Mouse (Mus musculus) heart, embryonic 12.5 days (tissue): ENCODE measurements around the gene Kcnk2. TPM values are rescaled to one million over a fixed set of nuclear protein-coding genes. Genes with fewer than 3 reads are reported as not detected.
"Not testable (repeated sequence)": the region's sequence is repeated elsewhere in the genome, so short reads cannot be mapped to it uniquely, and the experiment has no call there.

Experiments
- ATAC-seq: fragments of 200-750 bp; cut with Nextera tagmentation; 2 replicates; pipeline ENCODE4 v1.8.0; 2017; ENCODE audit warnings: moderate TSS enrichment, moderate library complexity; ENCODE audit not compliant: insufficient number of reproducible peaks, low FRiP score
- H3K27ac ChIP-seq: fragments of 300-500 bp; sonication (generic); 2 replicates; pipeline ENCODE4 v1.5.1; 2016; ENCODE audit warnings: mild to moderate bottlenecking, moderate library complexity; ENCODE audit not compliant: poor library complexity, severe bottlenecking
- H3K27me3 ChIP-seq: fragments of 300-500 bp; sonication (generic); replicated peaks from 2 replicates; pipeline ENCODE4 v1.6.1; 2016; ENCODE audit warnings: mild to moderate bottlenecking, moderate library complexity
- H3K36me3 ChIP-seq: fragments of 300-500 bp; sonication (generic); 2 replicates; pipeline ENCODE4 v1.6.1; 2016; ENCODE audit warnings: mild to moderate bottlenecking, moderate library complexity
- H3K4me1 ChIP-seq: fragments of 300-500 bp; sonication (generic); replicated peaks from 2 replicates; pipeline ENCODE4 v1.6.1; 2016; ENCODE audit warnings: mild to moderate bottlenecking
- H3K4me2 ChIP-seq: fragments of 300-500 bp; sonication (generic); 2 replicates; pipeline ENCODE4 v1.6.1; 2016; ENCODE audit warnings: mild to moderate bottlenecking, moderate library complexity
- H3K4me3 ChIP-seq: fragments of 300-500 bp; sonication (generic); 2 replicates; pipeline ENCODE4 v1.5.1; 2016; ENCODE audit warnings: mild to moderate bottlenecking
- H3K9ac ChIP-seq: fragments of 300-500 bp; sonication (generic); 2 replicates; pipeline ENCODE4 v1.6.1; 2016; ENCODE audit warnings: mild to moderate bottlenecking, moderate library complexity
- H3K9me3 ChIP-seq: fragments of 300-500 bp; sonication (generic); replicated peaks from 2 replicates; pipeline ENCODE4 v1.6.1; 2016; ENCODE audit warnings: mild to moderate bottlenecking, moderate library complexity
- WGBS: fragments of 180-500 bp; shearing (Covaris S2); methylation state at CpG from one replicate; pipeline ENCODE4 v1.1.7; 2016; 5-methylcytosine and 5-hydroxymethylcytosine counted together
- polyA plus RNA-seq: library from polyadenylated mRNA; unstranded; fragments of >200 nt; fragmentation: Nextera tagmentation; extraction: Ambion mirVana; gene quantifications from 2 replicates; pipeline ENCODE4 v1.2.1, GENCODE M21; 2016

Kcnk2 gene
- polyA plus RNA-seq, 1 experiment from 2014 or later, result 0.45 TPM

- Histone ChIP-seq H3K4me1 (no peaks in the 10 kb centered on the region), H3K4me3 (no peak overlapping the region), H3K27ac (no peak overlapping the region), H3K27me3 (no peaks in the 10 kb centered on the region), H3K4me2 (no peak overlapping the region), H3K36me3 (no peaks in the 10 kb centered on the region), H3K9ac (no peak overlapping the region), H3K9me3 (no peaks in the 10 kb centered on the region)
- WGBS, result 38% methylated on average over 3 of the region's 3 CpGs
- ATAC-seq, result no peak
These were observed 111.2 kb downstream of the Kcnk2 start for GRCm38 (mm10) chr1:189290885-189291284.

- 88% methylated on average over 8 of the region's 8 CpGs for WGBS
- H3K36me3 ChIP-seq, result no peaks in the 10 kb centered on the region
- no peaks in the 10 kb centered on the region for H3K4me1 ChIP-seq
- no peak for ATAC-seq
- H3K27me3 ChIP-seq, result no peaks in the 10 kb centered on the region
- H3K9ac ChIP-seq, result no peak overlapping the region
- H3K9me3 ChIP-seq, result 0 out of 2 replicates have a peak, but pooled peaks cover 3% of the 10 kb centered on the region
- H3K4me2 ChIP-seq, result no peak overlapping the region
- H3K4me3 ChIP-seq, result no peak overlapping the region
- no peak overlapping the region for H3K27ac ChIP-seq
These were observed 113.1 kb downstream of the Kcnk2 start for GRCm38 (mm10) chr1:189288948-189289347.

GRCm38 (mm10) chr1:189272281-189272680 is 129.8 kb downstream of the Kcnk2 start:
- ATAC-seq, result no peak

DNA sequence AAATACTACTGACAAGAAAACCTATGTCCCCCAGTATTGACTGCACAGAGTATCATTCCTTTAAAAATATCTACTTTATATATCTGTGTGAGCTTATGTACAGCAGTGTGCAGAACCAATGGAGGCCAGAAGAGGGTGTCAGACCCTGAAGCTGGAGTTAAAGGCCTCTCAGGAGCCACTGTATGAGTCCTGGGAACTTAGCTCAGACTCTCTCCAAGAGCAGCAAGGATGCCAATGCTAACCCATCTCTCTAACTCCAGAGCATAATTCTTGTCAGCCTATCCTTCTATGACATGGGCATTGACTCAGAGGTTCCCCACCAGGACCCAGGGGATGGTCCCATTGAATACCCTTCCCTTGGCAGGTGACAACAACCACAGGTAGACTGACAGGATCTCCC is 148.4 kb downstream of the Kcnk2 start:
- Histone ChIP-seq H3K27ac (no peak overlapping the region), H3K4me2 (no peak overlapping the region), H3K27me3 (no peaks in the 10 kb centered on the region), H3K4me1 (no peaks in the 10 kb centered on the region), H3K9me3 (no peaks in the 10 kb centered on the region; the same call in 1 of the 2 replicates), H3K9ac (no peak overlapping the region), H3K36me3 (no peaks in the 10 kb centered on the region), H3K4me3 (no peak overlapping the region)
- no peak for ATAC-seq

More at GRCm38 (mm10) chr1:189272281-189272680, 129.8 kb downstream of the Kcnk2 start:
- Histone ChIP-seq H3K4me1 (0 out of 2 replicates have a peak, but pooled peaks cover 3% of the 10 kb centered on the region), H3K4me3 (no peak overlapping the region), H3K4me2 (no peak overlapping the region), H3K27me3 (no peaks in the 10 kb centered on the region), H3K27ac (no peak overlapping the region), H3K9me3 (no peaks in the 10 kb centered on the region), H3K9ac (no peak overlapping the region), H3K36me3 (no peaks in the 10 kb centered on the region)
- 84% methylated on average over 2 of the region's 2 CpGs for WGBS

DNA sequence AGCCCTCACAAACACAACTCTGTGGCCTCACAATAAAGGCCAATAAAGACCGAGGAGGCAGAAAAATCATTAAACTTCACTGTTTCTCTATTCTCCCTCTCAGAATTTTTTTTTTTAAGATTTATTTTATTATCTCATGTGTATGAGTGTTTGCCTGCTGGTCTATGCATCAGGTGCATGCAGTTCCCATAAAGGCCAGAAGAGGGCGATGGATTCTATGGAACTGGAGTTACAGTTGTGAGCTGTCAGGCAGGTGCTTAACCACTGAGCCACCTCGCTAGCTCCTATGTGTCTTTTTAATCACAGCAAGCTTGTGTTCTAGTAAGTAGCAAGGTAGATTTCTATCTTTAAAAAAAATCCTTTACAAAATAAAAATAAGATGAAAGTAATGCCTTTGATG is 148.9 kb downstream of the Kcnk2 start:
- 57% methylated on average over 3 of the region's 3 CpGs for WGBS
- Histone ChIP-seq H3K4me2 (no peak overlapping the region), H3K27me3 (no peaks in the 10 kb centered on the region), H3K4me3 (no peak overlapping the region), H3K9ac (no peak overlapping the region), H3K9me3 (no peaks in the 10 kb centered on the region; the same call in 1 of the 2 replicates), H3K27ac (no peak overlapping the region), H3K36me3 (no peaks in the 10 kb centered on the region), H3K4me1 (no peaks in the 10 kb centered on the region)
- no peak for ATAC-seq

DNA sequence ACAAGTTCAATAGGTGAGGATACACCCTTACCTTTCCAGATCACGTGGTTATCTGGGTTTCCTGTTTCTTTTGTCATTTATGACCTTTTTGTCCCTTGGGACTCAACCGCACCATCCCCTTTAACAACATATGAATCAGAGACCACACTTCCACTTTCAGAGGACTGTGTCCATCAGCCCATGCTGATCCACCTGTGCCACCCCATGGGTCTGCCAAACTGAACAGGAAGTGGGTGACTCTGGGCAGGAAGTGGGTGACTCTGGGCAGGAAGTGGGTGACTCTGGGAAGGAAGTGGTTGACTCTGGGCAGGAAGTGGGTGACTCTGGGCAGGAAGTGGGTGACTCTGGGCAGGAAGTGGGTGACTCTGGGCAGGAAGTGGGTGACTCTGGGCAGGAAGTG is 158.9 kb downstream of the Kcnk2 start:
- not testable (repeated sequence) for H3K9ac ChIP-seq, H3K27ac ChIP-seq, H3K4me2 ChIP-seq, H3K36me3 ChIP-seq, H3K4me1 ChIP-seq, ATAC-seq, H3K4me3 ChIP-seq, H3K9me3 ChIP-seq, H3K27me3 ChIP-seq
- 77% methylated on average over 2 of the region's 2 CpGs for WGBS

- Histone ChIP-seq H3K4me3 (no peak overlapping the region), H3K4me1 (no peaks in the 10 kb centered on the region), H3K4me2 (no peak overlapping the region), H3K9me3 (no peaks in the 10 kb centered on the region), H3K36me3 (no peaks in the 10 kb centered on the region), H3K27ac (no peak overlapping the region), H3K27me3 (no peaks in the 10 kb centered on the region), H3K9ac (no peak overlapping the region)
- ATAC-seq, result no peak
- 61% methylated on average over 5 of the region's 5 CpGs for WGBS
These were observed 166.8 kb downstream of the Kcnk2 start for GRCm38 (mm10) chr1:189235261-189235660.

DNA sequence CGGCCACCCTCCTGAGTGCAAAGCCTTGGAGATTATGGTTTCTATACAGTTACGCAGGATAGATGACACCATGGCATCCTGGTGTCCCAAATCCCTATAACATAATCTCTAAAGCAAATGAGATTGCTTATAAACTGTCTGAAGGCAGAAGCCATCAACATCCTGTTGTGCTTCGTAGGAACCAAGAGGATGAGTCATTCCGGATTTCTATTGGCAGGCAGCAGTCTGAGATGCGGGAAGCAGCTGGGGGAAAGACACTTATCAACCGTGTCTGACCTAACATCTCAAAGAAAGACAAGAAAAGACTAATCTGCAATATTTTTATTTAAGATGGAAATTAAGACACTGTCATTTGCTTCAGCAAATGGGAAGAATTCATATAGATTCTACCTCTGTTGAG is 169.2 kb downstream of the Kcnk2 start:
- Histone ChIP-seq H3K9me3 (no peaks in the 10 kb centered on the region), H3K9ac (no peak overlapping the region), H3K27me3 (no peaks in the 10 kb centered on the region), H3K4me3 (no peak overlapping the region), H3K4me2 (no peak overlapping the region), H3K36me3 (no peaks in the 10 kb centered on the region), H3K27ac (no peak overlapping the region), H3K4me1 (peaks cover 10% of the 10 kb centered on the region)
- WGBS, result 56% methylated on average over 6 of the region's 6 CpGs
- ATAC-seq, result no peak

- Histone ChIP-seq H3K27me3 (no peaks in the 10 kb centered on the region), H3K4me1 (peaks cover 10% of the 10 kb centered on the region), H3K27ac (no peak overlapping the region), H3K36me3 (no peaks in the 10 kb centered on the region), H3K9me3 (no peaks in the 10 kb centered on the region), H3K4me3 (no peak overlapping the region), H3K4me2 (peak overlapping the region; percentile 42), H3K9ac (no peak overlapping the region)
- WGBS, result 48% methylated on average over 19 of the region's 19 CpGs
- no peak for ATAC-seq
These were observed 173.6 kb downstream of the Kcnk2 start for GRCm38 (mm10) chr1:189228222-189229084.

DNA sequence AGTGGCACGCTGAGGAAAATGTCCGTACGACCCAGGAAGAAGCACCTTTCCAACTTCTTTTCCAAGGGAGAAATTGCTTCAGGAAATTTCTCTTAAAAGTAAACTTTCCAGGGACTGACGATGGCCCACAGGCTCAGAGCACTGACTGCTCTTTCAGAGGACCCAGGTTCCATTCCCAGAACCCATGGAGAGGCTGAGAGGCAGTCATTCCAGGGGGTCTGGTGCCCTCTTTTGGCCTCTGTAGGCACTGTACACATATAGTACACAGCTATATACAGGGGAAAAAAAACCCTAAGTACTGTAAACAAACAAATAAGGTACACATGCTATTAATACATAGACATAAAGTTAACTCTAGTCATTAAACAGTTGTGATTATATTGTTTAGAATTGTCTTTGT is 174.6 kb downstream of the Kcnk2 start:
- Histone ChIP-seq H3K36me3 (no peaks in the 10 kb centered on the region), H3K4me1 (peaks cover 10% of the 10 kb centered on the region), H3K9ac (no peak overlapping the region), H3K4me2 (no peak overlapping the region), H3K27ac (no peak overlapping the region), H3K9me3 (no peaks in the 10 kb centered on the region), H3K27me3 (no peaks in the 10 kb centered on the region), H3K4me3 (no peak overlapping the region)
- ATAC-seq, result no peak
- WGBS, result 67% methylated on average over 4 of the region's 4 CpGs

- WGBS, result 76% methylated on average over 10 of the region's 10 CpGs
These were observed 183.0 kb downstream of the Kcnk2 start for GRCm38 (mm10) chr1:189219051-189219450.

More at GRCm38 (mm10) chr1:189219051-189219450, 183.0 kb downstream of the Kcnk2 start:
- no peak overlapping the region for H3K4me2 ChIP-seq
- H3K27me3 ChIP-seq, result no peaks in the 10 kb centered on the region
- peaks cover 7% of the 10 kb centered on the region; the same call in 1 of the 2 replicates for H3K4me1 ChIP-seq
- H3K9ac ChIP-seq, result no peak overlapping the region
- H3K9me3 ChIP-seq, result no peaks in the 10 kb centered on the region
- no peak overlapping the region for H3K27ac ChIP-seq
- no peak for ATAC-seq
- no peaks in the 10 kb centered on the region for H3K36me3 ChIP-seq
- no peak overlapping the region for H3K4me3 ChIP-seq
